Mouse (Mus musculus) heart, postnatal 0 days (tissue): Measurements from ENCODE around the gene Slc1a3.
"Not testable (repeated sequence)": the region's sequence is repeated elsewhere in the genome, so short reads cannot be mapped to it uniquely, and the experiment has no call there.

Source experiments
- CTCF ChIP-seq: IDR thresholded peaks from 2 replicates; pipeline ENCODE4 v1.5.1; 2016; ENCODE audit warnings: antibody characterized with exemption, control low read depth, low read depth
- EP300 ChIP-seq: IDR thresholded peaks from 2 replicates; pipeline ENCODE4 v1.6.1; 2016; ENCODE audit warnings: antibody characterized with exemption, low read depth

- not testable (repeated sequence) for TF ChIP-seq CTCF, EP300
Observed at GRCm38 (mm10) chr15:8690141-8690540, 20.4 kb downstream of the Slc1a3 start.
